Mouse (Mus musculus): ENCODE measurements around the gene Tox2.

DNA sequence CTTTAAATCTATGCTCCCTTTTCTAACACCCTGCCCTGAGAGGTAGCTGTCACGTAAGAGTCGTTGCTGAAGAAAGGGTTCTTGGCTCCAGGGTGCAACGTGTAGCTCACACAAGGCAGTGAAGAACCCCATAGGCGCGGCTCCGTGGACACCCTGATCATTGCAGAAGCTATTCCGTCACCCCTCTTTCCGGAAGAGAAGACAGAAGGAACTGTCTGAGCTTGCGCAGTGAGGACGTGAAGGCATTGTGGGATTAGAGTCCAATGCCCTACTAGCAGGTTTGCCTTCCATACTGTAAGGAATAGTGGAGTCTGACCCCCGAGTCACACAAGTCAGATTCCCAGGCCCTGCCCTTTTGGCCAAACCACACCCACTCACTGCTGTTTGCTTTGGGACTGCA is 143.6 kb downstream of the Tox2 start:
- TF ChIP-seq CTCF (IDR thresholded peaks at IDR 0.05; ENCODE audit: control insufficient read depth, insufficient read depth, low read length) = no peak
- TF ChIP-seq POLR2A (IDR thresholded peaks at IDR 0.05; ENCODE audit: borderline replicate concordance, control insufficient read depth, low read depth, low read length) = no peak
